In the genomic region with DNA sequence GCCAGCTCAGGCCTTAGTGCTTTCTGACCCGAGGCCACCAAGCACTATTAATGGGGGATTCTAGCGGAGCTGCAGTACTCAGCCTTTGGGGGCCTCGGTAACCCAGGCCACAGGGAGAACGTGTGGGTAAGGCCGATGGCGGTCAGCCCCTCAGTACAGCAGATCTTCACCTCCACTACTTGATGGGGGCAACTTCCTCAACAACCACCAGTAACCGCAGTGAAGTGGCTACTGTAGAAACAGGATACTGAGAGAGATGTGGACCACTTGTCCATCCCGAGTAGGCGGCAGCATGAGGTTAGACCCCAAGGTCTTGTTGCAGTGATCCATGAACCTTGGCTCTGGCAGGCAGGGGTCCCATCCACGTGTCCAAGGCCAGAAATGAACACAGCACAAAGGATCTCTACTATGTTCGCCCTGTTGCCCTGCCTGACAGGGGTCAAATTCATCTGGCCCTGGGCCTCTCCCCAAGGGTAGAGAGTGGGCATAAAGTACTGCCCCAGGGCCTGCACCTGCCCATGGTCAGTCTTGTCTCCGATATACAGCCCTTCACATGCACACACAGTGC, we compare ENCODE assay signal across 8 mouse cellular contexts.
DNase-seq lines count a peak whose midpoint lies in the region; ATAC-seq and TF ChIP-seq lines count a peak whose summit lies in the region.

No protein-coding gene starts in this region.

- peak overlapping the region; percentile 44 for H3K4me3 ChIP-seq in lung, embryonic 14.5 days (ENCODE audit: low read depth, low read length)
- peak overlapping the region; percentile 55 for H3K4me3 ChIP-seq in forebrain, embryonic 10.5 days
- peak overlapping the region; percentile 59 for H3K4me3 ChIP-seq in limb, embryonic 10.5 days
- peak overlapping the region; percentile 43 for H3K4me3 ChIP-seq in neural tube, embryonic 13.5 days

- peaks cover 27% of the 10 kb centered on the region for H3K4me1 ChIP-seq in lung, embryonic 14.5 days (ENCODE audit: insufficient read depth)
- H3K4me1 ChIP-seq in forebrain, embryonic 10.5 days = peaks cover 47% of the 10 kb centered on the region
- H3K4me1 ChIP-seq in limb, embryonic 10.5 days = peaks cover 53% of the 10 kb centered on the region
- peaks cover 29% of the 10 kb centered on the region for H3K4me1 ChIP-seq in neural tube, embryonic 13.5 days (replicated peaks)

- H3K4me2 ChIP-seq in lung, embryonic 14.5 days = peak overlapping the region; percentile 90
- peak overlapping the region; percentile 85 for H3K4me2 ChIP-seq in neural tube, embryonic 13.5 days

- 39% methylated on average over 12 of the region's 12 CpGs for WGBS in lung, embryonic 14.5 days
- 52% methylated on average over 12 of the region's 12 CpGs for WGBS in forebrain, embryonic 10.5 days
- WGBS in limb, embryonic 10.5 days = 54% methylated on average over 12 of the region's 12 CpGs
- WGBS in neural tube, embryonic 13.5 days = 47% methylated on average over 12 of the region's 12 CpGs

- H3K27me3 ChIP-seq in lung, embryonic 14.5 days (ENCODE audit: insufficient read depth, low read length) = no peaks in the 10 kb centered on the region
- peaks cover 37% of the 10 kb centered on the region for H3K27me3 ChIP-seq in forebrain, embryonic 10.5 days (ENCODE audit: poor library complexity, severe bottlenecking)
- H3K27me3 ChIP-seq in limb, embryonic 10.5 days (ENCODE audit: low read depth, poor library complexity, severe bottlenecking) = peaks cover 28% of the 10 kb centered on the region
- H3K27me3 ChIP-seq in neural tube, embryonic 13.5 days = peaks cover 7% of the 10 kb centered on the region; the same call in 1 of the 2 replicates

- no peak for TF ChIP-seq CTCF in lung, embryonic 14.5 days (IDR thresholded peaks at IDR 0.05; ENCODE audit: low read depth)

- DNase-seq in lung, embryonic 14.5 days = no peak
- no peak for DNase-seq in lung, adult 18-20 months
- no peak for DNase-seq in forebrain, embryonic 10.5 days (ENCODE audit: extremely low spot score, low spot score)
- DNase-seq in limb, embryonic 10.5 days (ENCODE audit: low spot score) = no peak
- DNase-seq in layer of hippocampus, postnatal 25 days (ENCODE audit: extremely low spot score in 1 of 2, low spot score in 1 of 2) = no peak
- DNase-seq in layer of hippocampus, adult 11-12 months (ENCODE audit: low spot score) = no peak
- DNase-seq in urinary bladder, adult 18-20 months (ENCODE audit: low spot score in 2 of 2) = no peak

- 0 out of 2 replicates have a peak, but pooled peaks have one; percentile 2 for ATAC-seq in lung, embryonic 14.5 days (ENCODE audit: insufficient read depth)
- no peak; the same call in 1 of the 2 replicates for ATAC-seq in neural tube, embryonic 13.5 days (ENCODE audit: low read depth)

- H3K9me3 ChIP-seq in lung, embryonic 14.5 days (ENCODE audit: low read depth, low read length) = no peaks in the 10 kb centered on the region
- no peaks in the 10 kb centered on the region for H3K9me3 ChIP-seq in forebrain, embryonic 10.5 days
- no peaks in the 10 kb centered on the region for H3K9me3 ChIP-seq in limb, embryonic 10.5 days (replicated peaks)
- H3K9me3 ChIP-seq in neural tube, embryonic 13.5 days = no peaks in the 10 kb centered on the region

- H3K9ac ChIP-seq in lung, embryonic 14.5 days = peak overlapping the region; percentile 73
- peak overlapping the region; percentile 77 for H3K9ac ChIP-seq in neural tube, embryonic 13.5 days

- peaks cover 23% of the 10 kb centered on the region for H3K36me3 ChIP-seq in lung, embryonic 14.5 days (ENCODE audit: insufficient read depth)
- H3K36me3 ChIP-seq in forebrain, embryonic 10.5 days (replicated peaks) = peaks cover 41% of the 10 kb centered on the region
- peaks cover 35% of the 10 kb centered on the region for H3K36me3 ChIP-seq in limb, embryonic 10.5 days
- peaks cover 22% of the 10 kb centered on the region for H3K36me3 ChIP-seq in neural tube, embryonic 13.5 days

- H3K27ac ChIP-seq in lung, embryonic 14.5 days (ENCODE audit: low read depth) = peak overlapping the region; percentile 90
- H3K27ac ChIP-seq in forebrain, embryonic 10.5 days = peak overlapping the region; percentile 84
- peak overlapping the region; percentile 90 for H3K27ac ChIP-seq in limb, embryonic 10.5 days
- peak overlapping the region; percentile 52; the same call in 1 of the 2 replicates for H3K27ac ChIP-seq in neural tube, embryonic 13.5 days (replicated peaks)
